Comparison of ENCODE assay signal across 8 mouse cellular contexts in genomic region chr11:87725964-87726562, GRCm38 (mm10). TPM values are rescaled to one million over a fixed set of nuclear protein-coding genes. Genes with fewer than 3 reads are reported as not detected.
DNase-seq lines count a peak whose midpoint lies in the region; ATAC-seq lines count a peak whose summit lies in the region.

No protein-coding gene starts in this region.

- 22% methylated on average over 6 of the region's 6 CpGs for WGBS in embryonic facial prominence, embryonic 12.5 days
- WGBS in limb, embryonic 13.5 days = 20% methylated on average over 6 of the region's 6 CpGs
- WGBS in stomach, embryonic 14.5 days = 17% methylated on average over 6 of the region's 6 CpGs

- H3K9me3 ChIP-seq in embryonic facial prominence, embryonic 12.5 days = no peaks in the 10 kb centered on the region
- H3K9me3 ChIP-seq in limb, embryonic 13.5 days = no peaks in the 10 kb centered on the region
- no peaks in the 10 kb centered on the region for H3K9me3 ChIP-seq in stomach, embryonic 14.5 days (ENCODE audit: control insufficient read depth, low read depth, low read length)

- H3K27me3 ChIP-seq in embryonic facial prominence, embryonic 12.5 days = no peaks in the 10 kb centered on the region; the same call in 1 of the 2 replicates
- H3K27me3 ChIP-seq in limb, embryonic 13.5 days = no peaks in the 10 kb centered on the region
- no peaks in the 10 kb centered on the region for H3K27me3 ChIP-seq in stomach, embryonic 14.5 days (ENCODE audit: control insufficient read depth, insufficient read depth, low read length)

- peak overlapping the region; percentile 21 for H3K9ac ChIP-seq in embryonic facial prominence, embryonic 12.5 days
- peak overlapping the region; percentile 36 for H3K9ac ChIP-seq in limb, embryonic 13.5 days
- H3K9ac ChIP-seq in stomach, embryonic 14.5 days (replicated peaks; ENCODE audit: low read depth, low read length) = no peak overlapping the region

- peaks cover 15% of the 10 kb centered on the region for H3K4me1 ChIP-seq in embryonic facial prominence, embryonic 12.5 days
- peaks cover 14% of the 10 kb centered on the region for H3K4me1 ChIP-seq in limb, embryonic 13.5 days
- peaks cover 15% of the 10 kb centered on the region for H3K4me1 ChIP-seq in stomach, embryonic 14.5 days (ENCODE audit: control insufficient read depth, insufficient read depth, low read length)

- peak overlapping the region; percentile 80 for H3K27ac ChIP-seq in embryonic facial prominence, embryonic 12.5 days
- peak overlapping the region; percentile 28; the same call in 1 of the 2 replicates for H3K27ac ChIP-seq in limb, embryonic 13.5 days
- peak overlapping the region; percentile 64 for H3K27ac ChIP-seq in stomach, embryonic 14.5 days (ENCODE audit: low read length)

- peak; percentile 31 for DNase-seq in lung, postnatal 10 days
- DNase-seq in lung, adult 18-20 months = no peak
- DNase-seq in left cerebral cortex, adult 18-20 months (ENCODE audit: low spot score in 2 of 2) = no peak
- no peak for DNase-seq in adrenal gland, adult 2 months
- DNase-seq in layer of hippocampus, postnatal 10 days (ENCODE audit: low spot score in 2 of 2) = no peak

- no peak overlapping the region for H3K4me3 ChIP-seq in embryonic facial prominence, embryonic 12.5 days
- H3K4me3 ChIP-seq in limb, embryonic 13.5 days = no peak overlapping the region
- no peak overlapping the region for H3K4me3 ChIP-seq in stomach, embryonic 14.5 days (ENCODE audit: low read depth, low read length)

- peak overlapping the region; percentile 2; the same call in 1 of the 2 replicates for H3K4me2 ChIP-seq in embryonic facial prominence, embryonic 12.5 days (replicated peaks)
- H3K4me2 ChIP-seq in limb, embryonic 13.5 days (replicated peaks) = peak overlapping the region; percentile 4; the same call in 1 of the 2 replicates
- peak overlapping the region; percentile 20; the same call in 1 of the 2 replicates for H3K4me2 ChIP-seq in stomach, embryonic 14.5 days (replicated peaks; ENCODE audit: low read depth, low read length)

- H3K36me3 ChIP-seq in embryonic facial prominence, embryonic 12.5 days = no peaks in the 10 kb centered on the region
- no peaks in the 10 kb centered on the region for H3K36me3 ChIP-seq in limb, embryonic 13.5 days
- H3K36me3 ChIP-seq in stomach, embryonic 14.5 days (ENCODE audit: control insufficient read depth, insufficient read depth, low read length) = no peaks in the 10 kb centered on the region

- ATAC-seq in embryonic facial prominence, embryonic 12.5 days (ENCODE audit: insufficient number of reproducible peaks, insufficient read depth, low FRiP score, low TSS enrichment) = peak; percentile 79; the same call in 1 of the 2 replicates
- 0 out of 2 replicates have a peak, but pooled peaks have one; percentile 11 for ATAC-seq in limb, embryonic 13.5 days (ENCODE audit: low FRiP score, low read depth)
- ATAC-seq in stomach, embryonic 14.5 days (ENCODE audit: insufficient number of reproducible peaks, insufficient read depth, low FRiP score, low read depth) = peak; percentile 79; the same call in 1 of the 2 replicates

RNA-seq across cellular contexts. Expression of gene Supt4a, which starts 11.3 kb away (rescaled TPM):
- 158 TPM in 2 replicates for polyA plus RNA-seq in embryonic facial prominence, embryonic 12.5 days (2016; fragmentation: Nextera tagmentation; extraction: Ambion mirVana)
- polyA plus RNA-seq in limb, embryonic 13.5 days (2015; fragmentation: Nextera tagmentation; extraction: Ambion mirVana) = 159 and 167 TPM in 2 replicates
- 133 and 151 TPM in 2 replicates for polyA plus RNA-seq in stomach, embryonic 14.5 days (2014; fragmentation: Nextera tagmentation; extraction: Ambion mirVana)
- 10 to 100 TPM; 80.1 to 87.1 TPM for total RNA-seq in left cerebral cortex, adult 18-20 months (2021)
- total RNA-seq in adrenal gland, adult 2 months (2021) = 10 to 100 TPM; 43.3 to 74.3 TPM
- polyA plus RNA-seq in adrenal gland, adult 2 months (2012; rRNA removed) = 18.5 and 21.4 TPM in 2 replicates
- 10 to 100 TPM; 56.1 to 59.9 TPM for total RNA-seq in layer of hippocampus, postnatal 10 days (2021)

RNA-seq across cellular contexts. Expression of gene Tspoap1, which starts 34.3 kb away (rescaled TPM):
- polyA plus RNA-seq in embryonic facial prominence, embryonic 12.5 days (2016; fragmentation: Nextera tagmentation; extraction: Ambion mirVana) = 5.1 and 8.6 TPM in 2 replicates
- polyA plus RNA-seq in limb, embryonic 13.5 days (2015; fragmentation: Nextera tagmentation; extraction: Ambion mirVana) = 2.3 and 2.7 TPM in 2 replicates
- polyA plus RNA-seq in stomach, embryonic 14.5 days (2014; fragmentation: Nextera tagmentation; extraction: Ambion mirVana) = 3.1 TPM in 2 replicates
- total RNA-seq in left cerebral cortex, adult 18-20 months (2021) = 100 to 1,000 TPM; 172 to 177 TPM
- 1 to 10 TPM; 3.3 to 4.6 TPM for total RNA-seq in adrenal gland, adult 2 months (2021)
- polyA plus RNA-seq in adrenal gland, adult 2 months (2012; rRNA removed) = 6.6 and 9.7 TPM in 2 replicates
- 100 to 1,000 TPM; 149 to 174 TPM for total RNA-seq in layer of hippocampus, postnatal 10 days (2021)

Comparison
In these comparisons a context has a peak if more than half of its experiments do, and no peak if none do; other contexts are left out.
1. ATAC-seq: peak in every context shown above with its lines; median percentile 79 in embryonic facial prominence, embryonic 12.5 days; 79 in stomach, embryonic 14.5 days; 11 in limb, embryonic 13.5 days.
2. H3K27ac ChIP-seq: peak in every context shown above with its lines; median percentile 80 in embryonic facial prominence, embryonic 12.5 days; 64 in stomach, embryonic 14.5 days; 28 in limb, embryonic 13.5 days.